ENCODE assay signal across 9 mouse cellular contexts in the genomic region with DNA sequence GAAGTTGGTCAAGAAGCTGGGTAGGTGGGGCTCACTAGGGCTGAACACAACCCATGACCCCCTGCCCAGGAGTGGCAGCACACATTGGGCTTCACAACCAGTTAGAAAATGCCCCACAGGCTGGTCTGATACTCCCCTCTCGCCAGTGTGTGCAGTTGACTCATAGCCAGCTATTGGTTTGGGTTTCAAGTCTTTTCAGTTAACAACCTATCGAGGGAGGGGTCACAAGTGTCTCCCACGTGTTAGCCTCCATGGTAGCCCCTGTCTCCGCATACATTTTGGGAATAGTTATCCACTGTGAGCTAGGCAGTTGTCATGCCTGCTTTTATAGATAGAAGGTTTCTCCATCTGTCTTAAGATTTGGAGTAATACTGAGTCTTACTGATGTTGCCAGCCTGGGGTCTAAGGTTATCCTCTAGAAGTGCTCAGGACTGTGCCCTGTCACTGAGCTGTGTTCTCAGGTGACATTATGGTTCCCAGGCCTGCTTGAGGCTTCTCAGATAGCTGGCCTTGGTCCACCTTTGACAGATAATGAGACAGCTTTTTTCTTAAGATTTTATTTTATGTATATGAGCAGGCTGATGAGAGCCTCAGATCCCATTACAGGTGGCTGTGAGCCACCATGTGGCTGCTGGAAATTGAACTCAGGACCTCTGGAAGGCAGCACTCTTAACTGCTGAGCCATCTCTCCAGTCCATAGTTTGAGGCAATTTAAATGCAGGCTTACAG. TPM values are rescaled to one million over a fixed set of nuclear protein-coding genes. Genes with fewer than 3 reads are reported as not detected.
A peak's percentile ranks its signal among the peaks of the same experiment; 100 is the strongest.
DNase-seq lines count a peak whose midpoint lies in the region; ATAC-seq and TF ChIP-seq lines count a peak whose summit lies in the region.
"Had no signal": no experiment of that assay in that cellular context is flagged by ENCODE, and none has a peak within 500 bp of the region (broad histone marks: within the 10 kb centered on the region; RNA-seq: fewer than 3 reads in every experiment).

No protein-coding gene starts in this region.

- 0 out of 2 replicates have a peak, but pooled peaks have one; percentile 9 for TF ChIP-seq POLR2A in heart, adult 2 months (IDR thresholded peaks at IDR 0.05; ENCODE audit: insufficient read depth, low read depth, low read length)

- peak overlapping the region; percentile 89 for H3K4me3 ChIP-seq in heart, adult 2 months
- H3K4me3 ChIP-seq in forebrain, embryonic 14.5 days (ENCODE audit: low read depth, low read length): peak overlapping the region; percentile 71
- peak overlapping the region; percentile 83 for H3K4me3 ChIP-seq in liver, embryonic 16.5 days (ENCODE audit: low read depth, low read length)

- ATAC-seq in forebrain, embryonic 14.5 days: no peak
- no peak for ATAC-seq in liver, embryonic 16.5 days (ENCODE audit: low read depth)
- ATAC-seq in granulocyte monocyte progenitor cell, adult 5-6 weeks (replicated peaks; ENCODE audit: poor library complexity, severe bottlenecking): no peak

- H3K27ac ChIP-seq in heart, adult 2 months: no peak overlapping the region; the same call in 1 of the 2 replicates
- H3K27ac ChIP-seq in forebrain, embryonic 14.5 days (ENCODE audit: low read depth, low read length): no peak overlapping the region
- H3K27ac ChIP-seq in liver, embryonic 16.5 days (ENCODE audit: low read length): peak overlapping the region; percentile 90

- H3K9ac ChIP-seq in heart, adult 2 months (ENCODE audit: low read depth, low read length): peak overlapping the region; percentile 70
- peak overlapping the region; percentile 96 for H3K9ac ChIP-seq in forebrain, embryonic 14.5 days (ENCODE audit: low read length)
- peak overlapping the region; percentile 93 for H3K9ac ChIP-seq in liver, embryonic 16.5 days (ENCODE audit: low read depth, low read length)

- intact Hi-C loops in heart, adult 2 months (cut with DNase I): loop anchor here (2.0 to 5.0 kb wide), 2 partner anchors 17 to 198 kb away; partner anchors contain the start of gene Fance
- intact Hi-C loops in heart, postnatal 36 days (cut with DNase I): loop anchor here (2.0 kb wide), 1 partner anchor 39 kb away; no protein-coding TSS in a partner anchor

- peaks cover 4% of the 10 kb centered on the region; the same call in 1 of the 2 replicates for H3K36me3 ChIP-seq in heart, adult 2 months (ENCODE audit: control insufficient read depth, insufficient read depth, low read length)
- H3K36me3 ChIP-seq in forebrain, embryonic 14.5 days (ENCODE audit: control insufficient read depth, insufficient read depth, low read length): peaks cover 38% of the 10 kb centered on the region
- H3K36me3 ChIP-seq in liver, embryonic 16.5 days (ENCODE audit: control insufficient read depth, insufficient read depth): peaks cover 11% of the 10 kb centered on the region

- no peak for TF ChIP-seq CTCF in heart, adult 2 months (IDR thresholded peaks at IDR 0.05)

- peak overlapping the region; percentile 84 for H3K4me2 ChIP-seq in forebrain, embryonic 14.5 days (ENCODE audit: low read length)
- peak overlapping the region; percentile 92 for H3K4me2 ChIP-seq in liver, embryonic 16.5 days (ENCODE audit: low read depth, low read length)

- H3K79me2 ChIP-seq in heart, adult 2 months (replicated peaks; ENCODE audit: control insufficient read depth, insufficient read depth, low read length): no peaks in the 10 kb centered on the region

- H3K9me3 ChIP-seq in forebrain, embryonic 14.5 days (replicated peaks; ENCODE audit: control insufficient read depth, low read length): no peaks in the 10 kb centered on the region
- no peaks in the 10 kb centered on the region for H3K9me3 ChIP-seq in liver, embryonic 16.5 days (replicated peaks; ENCODE audit: control insufficient read depth, low read length)

- H3K4me1 ChIP-seq in heart, adult 2 months (ENCODE audit: control insufficient read depth, insufficient read depth, low read length): peaks cover 2% of the 10 kb centered on the region
- H3K4me1 ChIP-seq in forebrain, embryonic 14.5 days (ENCODE audit: control insufficient read depth, insufficient read depth, low read length): peaks cover 14% of the 10 kb centered on the region
- H3K4me1 ChIP-seq in liver, embryonic 16.5 days (ENCODE audit: control insufficient read depth, low read depth, low read length): peaks cover 16% of the 10 kb centered on the region

- no peak for DNase-seq in heart, adult 2 months
- DNase-seq in heart, postnatal 36 days: no peak
- peak; percentile 36 for DNase-seq in CD4-positive helper T cell, adult 2 months (ENCODE audit: low read depth, low spot score)
- no peak for DNase-seq in forebrain, embryonic 14.5 days (ENCODE audit: low spot score)
- DNase-seq in spleen, postnatal 10 days (ENCODE audit: low spot score in 2 of 2): no peak
- no peak for DNase-seq in urinary bladder, postnatal 10 days (ENCODE audit: low spot score)

- WGBS in heart, adult 2 months: 25% methylated on average over 4 of the region's 4 CpGs
- 4% methylated on average over 4 of the region's 4 CpGs for WGBS in forebrain, embryonic 14.5 days
- WGBS in liver, embryonic 16.5 days (ENCODE audit: insufficient replicate concordance): 2% methylated on average over 4 of the region's 4 CpGs

- no peak for TF ChIP-seq EP300 in heart, adult 2 months (IDR thresholded peaks at IDR 0.05; ENCODE audit: insufficient read depth, low read depth, low read length)

- H3K27me3 ChIP-seq in heart, adult 2 months (ENCODE audit: control insufficient read depth, insufficient read depth, low read length): no peaks in the 10 kb centered on the region
- H3K27me3 ChIP-seq in forebrain, embryonic 14.5 days (replicated peaks; ENCODE audit: control insufficient read depth, insufficient read depth, low read length): no peaks in the 10 kb centered on the region
- no peaks in the 10 kb centered on the region for H3K27me3 ChIP-seq in liver, embryonic 16.5 days (ENCODE audit: control insufficient read depth, insufficient read depth, low read depth, low read length)

RNA-seq across cellular contexts. Expression of gene Rpl10a, which starts 1.4 kb away (rescaled TPM):
- 100 to 1,000 TPM; 360 to 417 TPM for total RNA-seq in heart, adult 2 months (2021)
- 634 and 1,197 TPM in 2 replicates for polyA plus RNA-seq in heart, adult 2 months (2012; rRNA removed)
- 100 to 1,000 TPM; 392 TPM for total RNA-seq in heart, postnatal 36 days (2021)
- polyA plus RNA-seq in forebrain, embryonic 14.5 days (2014; fragmentation: Nextera tagmentation; extraction: Ambion mirVana): 360 and 532 TPM in 2 replicates
- 280 and 310 TPM in 2 replicates for polyA plus RNA-seq in liver, embryonic 16.5 days (2015; fragmentation: Nextera tagmentation; extraction: Ambion mirVana)
- total RNA-seq in granulocyte monocyte progenitor cell, adult 5-6 weeks (2014; fragmentation: Nextera tagmentation): 2,618 and 3,063 TPM in 2 replicates
- 785 and 838 TPM in 2 replicates for total RNA-seq in granulocyte monocyte progenitor cell, adult 5-6 weeks (2017)

RNA-seq across cellular contexts. Expression of gene Fance, which starts 16.3 kb away (rescaled TPM):
- 10 to 100 TPM; 11.2 to 12.0 TPM for total RNA-seq in heart, adult 2 months (2021)
- 7.4 and 11.8 TPM in 2 replicates for polyA plus RNA-seq in heart, adult 2 months (2012; rRNA removed)
- total RNA-seq in heart, postnatal 36 days (2021): 10 to 100 TPM; 10.9 to 17.3 TPM
- polyA plus RNA-seq in forebrain, embryonic 14.5 days (2014; fragmentation: Nextera tagmentation; extraction: Ambion mirVana): 21.7 and 24.5 TPM in 2 replicates
- polyA plus RNA-seq in liver, embryonic 16.5 days (2015; fragmentation: Nextera tagmentation; extraction: Ambion mirVana): 6.7 and 7.3 TPM in 2 replicates
- total RNA-seq in granulocyte monocyte progenitor cell, adult 5-6 weeks (2014; fragmentation: Nextera tagmentation): 41.7 and 47.9 TPM in 2 replicates
- 15.0 and 16.4 TPM in 2 replicates for total RNA-seq in granulocyte monocyte progenitor cell, adult 5-6 weeks (2017)

RNA-seq across cellular contexts. Expression of gene Tead3, which starts 20.9 kb away (rescaled TPM):
- 10 to 100 TPM; 12.7 to 13.7 TPM for total RNA-seq in heart, adult 2 months (2021)
- polyA plus RNA-seq in heart, adult 2 months (2012; rRNA removed): 20.2 and 21.2 TPM in 2 replicates
- 10 to 100 TPM; 12.9 to 16.6 TPM for total RNA-seq in heart, postnatal 36 days (2021)
- polyA plus RNA-seq in forebrain, embryonic 14.5 days (2014; fragmentation: Nextera tagmentation; extraction: Ambion mirVana): 1.8 and 2.4 TPM in 2 replicates
- polyA plus RNA-seq in liver, embryonic 16.5 days (2015; fragmentation: Nextera tagmentation; extraction: Ambion mirVana): 0.50 and 0.52 TPM in 2 replicates
- total RNA-seq in granulocyte monocyte progenitor cell, adult 5-6 weeks (2014; fragmentation: Nextera tagmentation): 3.3 TPM in 1 of 2 replicates, not detected in the other
- total RNA-seq in granulocyte monocyte progenitor cell, adult 5-6 weeks (2017): 0.04 TPM in 1 of 2 replicates, not detected in the other
- total RNA-seq: neutrophil, adult 5-6 weeks had no signal

RNA-seq across cellular contexts. Expression of gene Tulp1, which starts 35.4 kb away (rescaled TPM):
- not detected for total RNA-seq in heart, adult 2 months (2021)
- polyA plus RNA-seq in heart, adult 2 months (2012; rRNA removed): 0.38 TPM in 1 of 2 replicates, not detected in the other
- not detected for total RNA-seq in heart, postnatal 36 days (2021)
- polyA plus RNA-seq in forebrain, embryonic 14.5 days (2014; fragmentation: Nextera tagmentation; extraction: Ambion mirVana): 1.3 and 1.5 TPM in 2 replicates
- polyA plus RNA-seq in liver, embryonic 16.5 days (2015; fragmentation: Nextera tagmentation; extraction: Ambion mirVana): 0.46 TPM in 1 of 2 replicates, not detected in the other
- not detected in 2 replicates for total RNA-seq in granulocyte monocyte progenitor cell, adult 5-6 weeks (2014; fragmentation: Nextera tagmentation)
- 0.69 TPM in 1 of 2 replicates, not detected in the other for total RNA-seq in granulocyte monocyte progenitor cell, adult 5-6 weeks (2017)
- total RNA-seq: neutrophil, adult 5-6 weeks had no signal
